Mouse (Mus musculus) E14TG2a.4 (cell line): ENCODE measurements around the gene Epsti1.

Source experiments
- NANOG ChIP-seq: IDR thresholded peaks from 2 replicates; pipeline ENCODE4 v1.6.1; 2014; ENCODE audit warnings: borderline replicate concordance, low read length, mixed read lengths
- POU5F1 ChIP-seq: IDR thresholded peaks from 2 replicates; pipeline ENCODE4 v1.6.1; 2014; ENCODE audit warnings: low read length, borderline replicate concordance

DNA sequence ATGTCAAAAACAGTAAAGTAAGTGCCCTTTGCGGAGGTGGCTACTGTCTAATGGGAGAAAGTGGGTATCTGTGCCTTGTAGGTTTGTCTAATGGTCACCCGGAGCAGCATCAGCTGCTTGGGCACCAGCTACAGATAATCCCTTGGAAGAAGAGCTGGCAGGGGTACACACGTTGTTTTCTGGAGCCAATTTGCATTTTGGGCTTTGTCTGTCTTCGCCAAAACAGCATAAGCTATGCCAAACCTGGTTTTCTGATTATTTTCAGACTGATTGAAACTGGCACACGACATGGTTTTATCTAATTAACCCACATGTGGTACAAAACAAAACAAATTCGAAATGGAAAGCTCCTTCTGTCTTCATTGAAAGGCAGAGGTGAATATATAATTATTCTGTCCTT, 21.4 kb upstream of the Epsti1 start:
- TF ChIP-seq POU5F1 (no peak), NANOG (no peak)
